Comparison of ENCODE assay signal across 20 mouse cellular contexts in the genomic region with DNA sequence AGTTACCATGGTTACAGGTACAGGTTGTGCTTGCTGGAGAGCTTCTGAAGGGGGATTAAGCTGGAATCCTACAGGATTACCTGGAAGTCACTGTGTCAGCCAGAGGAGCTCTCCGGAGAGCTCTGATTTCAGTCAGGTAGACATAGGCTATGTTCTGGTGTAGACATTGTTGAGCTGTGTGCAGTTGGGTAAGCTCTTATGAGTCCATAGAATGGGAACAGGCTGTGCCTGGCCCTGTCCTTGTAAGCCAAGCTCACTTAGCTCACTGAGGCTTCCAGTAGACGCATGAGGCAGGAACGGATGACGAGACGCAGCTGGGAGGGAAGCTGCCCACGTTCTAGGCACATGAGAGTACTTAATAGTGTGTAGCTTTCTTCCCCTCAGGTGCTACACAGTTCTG. TPM values are rescaled to one million over a fixed set of nuclear protein-coding genes. Genes with fewer than 3 reads are reported as not detected.
DNase-seq lines count a peak whose midpoint lies in the region; ATAC-seq and TF ChIP-seq lines count a peak whose summit lies in the region.
"Had no signal": no experiment of that assay in that cellular context is flagged by ENCODE, and none has a peak within 500 bp of the region (broad histone marks: within the 10 kb centered on the region; RNA-seq: fewer than 3 reads in every experiment).

No protein-coding gene starts in this region.

- H3K36me3 ChIP-seq in heart, postnatal 0 days (replicated peaks; ENCODE audit: control insufficient read depth, insufficient read depth, low read length): peaks cover 34% of the 10 kb centered on the region
- no peaks in the 10 kb centered on the region; the same call in none of the 2 replicates for H3K36me3 ChIP-seq in lung, postnatal 0 days (ENCODE audit: insufficient read depth, low read length)
- peaks cover 60% of the 10 kb centered on the region for H3K36me3 ChIP-seq in embryonic facial prominence, embryonic 13.5 days
- H3K36me3 ChIP-seq in stomach, embryonic 15.5 days: peaks cover 24% of the 10 kb centered on the region
- H3K36me3 ChIP-seq in forebrain, embryonic 16.5 days (ENCODE audit: control insufficient read depth, insufficient read depth): peaks cover 5% of the 10 kb centered on the region; the same call in 1 of the 2 replicates

- H3K4me3 ChIP-seq in heart, postnatal 0 days (ENCODE audit: low read depth, low read length): no peak overlapping the region
- no peak overlapping the region for H3K4me3 ChIP-seq in lung, postnatal 0 days (ENCODE audit: low read depth, low read length)
- no peak overlapping the region for H3K4me3 ChIP-seq in embryonic facial prominence, embryonic 13.5 days
- H3K4me3 ChIP-seq in stomach, embryonic 15.5 days (replicated peaks): no peak overlapping the region
- H3K4me3 ChIP-seq in forebrain, embryonic 16.5 days (replicated peaks; ENCODE audit: low read length): no peak overlapping the region
- H3K4me3 ChIP-seq: hindbrain, embryonic 12.5 days; layer of hippocampus, adult 2 months; left cerebral cortex, adult 2 months; limb, embryonic 15.5 days; neural tube, embryonic 13.5 days had no signal

- peak overlapping the region; percentile 30; the same call in 1 of the 2 replicates for H3K9ac ChIP-seq in heart, postnatal 0 days (replicated peaks; ENCODE audit: low read depth, low read length)
- H3K9ac ChIP-seq in lung, postnatal 0 days (replicated peaks; ENCODE audit: low read depth): no peak overlapping the region
- H3K9ac ChIP-seq in embryonic facial prominence, embryonic 13.5 days: peak overlapping the region; percentile 36; the same call in 1 of the 2 replicates
- no peak overlapping the region for H3K9ac ChIP-seq in stomach, embryonic 15.5 days
- H3K9ac ChIP-seq in forebrain, embryonic 16.5 days (replicated peaks; ENCODE audit: low read depth, low read length): no peak overlapping the region
- H3K9ac ChIP-seq: hindbrain, embryonic 12.5 days; limb, embryonic 15.5 days; liver, postnatal 0 days had no signal

- no peaks in the 10 kb centered on the region for H3K27me3 ChIP-seq in heart, postnatal 0 days (ENCODE audit: control insufficient read depth, insufficient read depth, low read length)
- no peaks in the 10 kb centered on the region for H3K27me3 ChIP-seq in lung, postnatal 0 days (replicated peaks; ENCODE audit: insufficient read depth, low read length)
- H3K27me3 ChIP-seq in embryonic facial prominence, embryonic 13.5 days: no peaks in the 10 kb centered on the region
- H3K27me3 ChIP-seq in stomach, embryonic 15.5 days (replicated peaks): no peaks in the 10 kb centered on the region
- H3K27me3 ChIP-seq in forebrain, embryonic 16.5 days (replicated peaks; ENCODE audit: control insufficient read depth, insufficient read depth, low read length): no peaks in the 10 kb centered on the region
- H3K27me3 ChIP-seq: hindbrain, embryonic 12.5 days; limb, embryonic 15.5 days; neural tube, embryonic 13.5 days had no signal

- H3K27ac ChIP-seq in heart, postnatal 0 days (ENCODE audit: low read depth): no peak overlapping the region
- H3K27ac ChIP-seq in lung, postnatal 0 days (ENCODE audit: low read length): no peak overlapping the region
- no peak overlapping the region for H3K27ac ChIP-seq in embryonic facial prominence, embryonic 13.5 days
- peak overlapping the region; percentile 7; the same call in 1 of the 2 replicates for H3K27ac ChIP-seq in stomach, embryonic 15.5 days
- H3K27ac ChIP-seq in forebrain, embryonic 16.5 days (ENCODE audit: low read length): no peak overlapping the region
- H3K27ac ChIP-seq: hindbrain, embryonic 12.5 days; layer of hippocampus, adult 2 months; left cerebral cortex, adult 2 months; neural tube, embryonic 13.5 days had no signal

- no peak for DNase-seq in heart, postnatal 0 days (ENCODE audit: low spot score)
- no peak for DNase-seq in heart, adult 9 months (ENCODE audit: low spot score in 2 of 2)
- DNase-seq in lung, postnatal 0 days (ENCODE audit: low spot score): peak; percentile 23
- DNase-seq in lung, postnatal 25 days (ENCODE audit: low spot score): no peak
- DNase-seq in cerebellum, adult 9-10 months: no peak
- DNase-seq: cerebellum, adult 18-20 months; kidney, adult 2 months; liver, postnatal 0 days had no signal

- ATAC-seq in heart, postnatal 0 days (ENCODE audit: insufficient read depth, low read depth): no peak
- peak; percentile 32; the same call in 1 of the 2 replicates for ATAC-seq in lung, postnatal 0 days
- ATAC-seq in embryonic facial prominence, embryonic 13.5 days (ENCODE audit: insufficient number of reproducible peaks, insufficient read depth, low FRiP score, low TSS enrichment, low read depth): no peak
- no peak for ATAC-seq in stomach, embryonic 15.5 days (ENCODE audit: insufficient read depth, low FRiP score, low read depth)
- ATAC-seq in forebrain, embryonic 16.5 days: no peak
- ATAC-seq: forebrain, embryonic 14.5 days; liver, postnatal 0 days had no signal

- TF ChIP-seq EP300 in heart, postnatal 0 days (IDR thresholded peaks at IDR 0.05; ENCODE audit: low read depth): no peak
- no peak for TF ChIP-seq EP300 in lung, postnatal 0 days (IDR thresholded peaks at IDR 0.05)

- H3K4me1 ChIP-seq in heart, postnatal 0 days (ENCODE audit: control insufficient read depth, insufficient read depth): peaks cover 18% of the 10 kb centered on the region
- H3K4me1 ChIP-seq in lung, postnatal 0 days (ENCODE audit: insufficient read depth, low read depth, low read length): peaks cover 3% of the 10 kb centered on the region; the same call in 1 of the 2 replicates
- peaks cover 62% of the 10 kb centered on the region for H3K4me1 ChIP-seq in embryonic facial prominence, embryonic 13.5 days
- H3K4me1 ChIP-seq in stomach, embryonic 15.5 days: peaks cover 20% of the 10 kb centered on the region
- peaks cover 20% of the 10 kb centered on the region for H3K4me1 ChIP-seq in forebrain, embryonic 16.5 days (replicated peaks; ENCODE audit: control insufficient read depth, insufficient read depth, low read length)

- TF ChIP-seq CTCF in heart, postnatal 0 days (IDR thresholded peaks at IDR 0.05; ENCODE audit: low read depth): no peak
- TF ChIP-seq CTCF in lung, postnatal 0 days (IDR thresholded peaks at IDR 0.05): no peak

- no peaks in the 10 kb centered on the region for H3K9me3 ChIP-seq in heart, postnatal 0 days (replicated peaks; ENCODE audit: control insufficient read depth, low read length)
- no peaks in the 10 kb centered on the region for H3K9me3 ChIP-seq in lung, postnatal 0 days (ENCODE audit: low read length)
- H3K9me3 ChIP-seq in embryonic facial prominence, embryonic 13.5 days: no peaks in the 10 kb centered on the region
- no peaks in the 10 kb centered on the region for H3K9me3 ChIP-seq in stomach, embryonic 15.5 days
- H3K9me3 ChIP-seq in forebrain, embryonic 16.5 days (ENCODE audit: control insufficient read depth, low read length): no peaks in the 10 kb centered on the region
- H3K9me3 ChIP-seq: hindbrain, embryonic 12.5 days; limb, embryonic 15.5 days; neural tube, embryonic 13.5 days had no signal

- 67% methylated on average over 6 of the region's 6 CpGs for WGBS in heart, postnatal 0 days
- 49% methylated on average over 6 of the region's 6 CpGs for WGBS in lung, postnatal 0 days
- 47% methylated on average over 6 of the region's 6 CpGs for WGBS in embryonic facial prominence, embryonic 13.5 days
- 48% methylated on average over 6 of the region's 6 CpGs for whole genome bisulfite sequencing in stomach, embryonic 15.5 days
- 70% methylated on average over 6 of the region's 6 CpGs for WGBS in forebrain, embryonic 16.5 days

- no peak overlapping the region for H3K4me2 ChIP-seq in heart, postnatal 0 days (ENCODE audit: low read depth, low read length)
- H3K4me2 ChIP-seq in lung, postnatal 0 days (replicated peaks; ENCODE audit: low read depth, low read length): no peak overlapping the region
- H3K4me2 ChIP-seq in embryonic facial prominence, embryonic 13.5 days: no peak overlapping the region
- H3K4me2 ChIP-seq in stomach, embryonic 15.5 days: no peak overlapping the region; the same call in 1 of the 2 replicates
- no peak overlapping the region for H3K4me2 ChIP-seq in forebrain, embryonic 16.5 days (ENCODE audit: low read length)
- H3K4me2 ChIP-seq: hindbrain, embryonic 12.5 days; limb, embryonic 15.5 days; neural tube, embryonic 13.5 days had no signal

RNA-seq across cellular contexts. Expression of gene Nynrin, which starts 8.4 kb away (rescaled TPM):
- total RNA-seq in heart, postnatal 0 days (2014; rRNA removed; ENCODE audit: low replicate concordance): 27.6 and 29.0 TPM in 2 replicates
- 3.9 and 4.7 TPM in 2 replicates for polyA plus RNA-seq in heart, postnatal 0 days (2015; fragmentation: Nextera tagmentation; extraction: Ambion mirVana)
- polyA plus RNA-seq in lung, postnatal 0 days (2015; fragmentation: Nextera tagmentation; extraction: Ambion mirVana): 4.2 and 4.7 TPM in 2 replicates
- 27.8 and 28.1 TPM in 2 replicates for polyA plus RNA-seq in embryonic facial prominence, embryonic 13.5 days (2015; fragmentation: Nextera tagmentation; extraction: Ambion mirVana)
- 15.4 and 18.5 TPM in 2 replicates for polyA plus RNA-seq in stomach, embryonic 15.5 days (2015; fragmentation: Nextera tagmentation; extraction: Ambion mirVana)
- polyA plus RNA-seq in forebrain, embryonic 16.5 days (2015; fragmentation: Nextera tagmentation; extraction: Ambion mirVana): 11.3 and 13.2 TPM in 2 replicates

RNA-seq across cellular contexts. Expression of gene Cbln3, which starts 22.0 kb away (rescaled TPM):
- 0.73 and 2.5 TPM in 2 replicates for total RNA-seq in heart, postnatal 0 days (2014; rRNA removed; ENCODE audit: low replicate concordance)
- polyA plus RNA-seq in heart, postnatal 0 days (2015; fragmentation: Nextera tagmentation; extraction: Ambion mirVana): 0.47 and 0.68 TPM in 2 replicates
- polyA plus RNA-seq in lung, postnatal 0 days (2015; fragmentation: Nextera tagmentation; extraction: Ambion mirVana): 0.26 and 0.44 TPM in 2 replicates
- polyA plus RNA-seq in embryonic facial prominence, embryonic 13.5 days (2015; fragmentation: Nextera tagmentation; extraction: Ambion mirVana): 0.28 and 0.30 TPM in 2 replicates
- polyA plus RNA-seq in stomach, embryonic 15.5 days (2015; fragmentation: Nextera tagmentation; extraction: Ambion mirVana): 0.42 and 0.46 TPM in 2 replicates
- 0.14 and 0.21 TPM in 2 replicates for polyA plus RNA-seq in forebrain, embryonic 16.5 days (2015; fragmentation: Nextera tagmentation; extraction: Ambion mirVana)
- total RNA-seq: common myeloid progenitor, adult 5-6 weeks; granulocyte monocyte progenitor cell, adult 5-6 weeks had no signal

RNA-seq across cellular contexts. Expression of gene Khnyn, which starts 22.6 kb away (rescaled TPM):
- total RNA-seq in heart, postnatal 0 days (2014; rRNA removed; ENCODE audit: low replicate concordance): 17.1 and 19.5 TPM in 2 replicates
- 5.0 and 5.3 TPM in 2 replicates for polyA plus RNA-seq in heart, postnatal 0 days (2015; fragmentation: Nextera tagmentation; extraction: Ambion mirVana)
- 10.1 and 11.7 TPM in 2 replicates for polyA plus RNA-seq in lung, postnatal 0 days (2015; fragmentation: Nextera tagmentation; extraction: Ambion mirVana)
- 21.0 and 22.0 TPM in 2 replicates for polyA plus RNA-seq in embryonic facial prominence, embryonic 13.5 days (2015; fragmentation: Nextera tagmentation; extraction: Ambion mirVana)
- 16.5 and 18.1 TPM in 2 replicates for polyA plus RNA-seq in stomach, embryonic 15.5 days (2015; fragmentation: Nextera tagmentation; extraction: Ambion mirVana)
- polyA plus RNA-seq in forebrain, embryonic 16.5 days (2015; fragmentation: Nextera tagmentation; extraction: Ambion mirVana): 10.3 and 11.1 TPM in 2 replicates

RNA-seq across cellular contexts. Expression of gene Sdr39u1, which starts 37.9 kb away (rescaled TPM):
- 89.1 and 138 TPM in 2 replicates for total RNA-seq in heart, postnatal 0 days (2014; rRNA removed; ENCODE audit: low replicate concordance)
- polyA plus RNA-seq in heart, postnatal 0 days (2015; fragmentation: Nextera tagmentation; extraction: Ambion mirVana): 79.5 and 88.3 TPM in 2 replicates
- polyA plus RNA-seq in lung, postnatal 0 days (2015; fragmentation: Nextera tagmentation; extraction: Ambion mirVana): 43.0 and 46.3 TPM in 2 replicates
- polyA plus RNA-seq in embryonic facial prominence, embryonic 13.5 days (2015; fragmentation: Nextera tagmentation; extraction: Ambion mirVana): 79.8 and 85.5 TPM in 2 replicates
- polyA plus RNA-seq in stomach, embryonic 15.5 days (2015; fragmentation: Nextera tagmentation; extraction: Ambion mirVana): 56.0 and 65.7 TPM in 2 replicates
- polyA plus RNA-seq in forebrain, embryonic 16.5 days (2015; fragmentation: Nextera tagmentation; extraction: Ambion mirVana): 102 and 128 TPM in 2 replicates

RNA-seq across cellular contexts. Expression of gene Nfatc4, which starts 39.2 kb away (rescaled TPM):
- total RNA-seq in heart, postnatal 0 days (2014; rRNA removed; ENCODE audit: low replicate concordance): 6.5 and 8.5 TPM in 2 replicates
- polyA plus RNA-seq in heart, postnatal 0 days (2015; fragmentation: Nextera tagmentation; extraction: Ambion mirVana): 3.4 and 4.0 TPM in 2 replicates
- polyA plus RNA-seq in lung, postnatal 0 days (2015; fragmentation: Nextera tagmentation; extraction: Ambion mirVana): 17.1 and 18.1 TPM in 2 replicates
- polyA plus RNA-seq in embryonic facial prominence, embryonic 13.5 days (2015; fragmentation: Nextera tagmentation; extraction: Ambion mirVana): 156 and 160 TPM in 2 replicates
- polyA plus RNA-seq in stomach, embryonic 15.5 days (2015; fragmentation: Nextera tagmentation; extraction: Ambion mirVana): 35.5 and 40.9 TPM in 2 replicates
- polyA plus RNA-seq in forebrain, embryonic 16.5 days (2015; fragmentation: Nextera tagmentation; extraction: Ambion mirVana): 11.7 and 12.3 TPM in 2 replicates
- total RNA-seq: common myeloid progenitor, adult 5-6 weeks; granulocyte monocyte progenitor cell, adult 5-6 weeks; megakaryocyte, adult 5-6 weeks had no signal

Comparison
In these comparisons a context has a peak if more than half of its experiments do, and no peak if none do; other contexts are left out.
1. H3K9ac ChIP-seq: peak in heart, postnatal 0 days (single experiment) and embryonic facial prominence, embryonic 13.5 days (single experiment); none in lung, postnatal 0 days (single experiment), stomach, embryonic 15.5 days (single experiment) and forebrain, embryonic 16.5 days (single experiment).